Mouse (Mus musculus): ENCODE measurements around the gene Cdyl. TPM values are rescaled to one million over a fixed set of nuclear protein-coding genes. Genes with fewer than 3 reads are reported as not detected.

Gene Cdyl
- polyA plus RNA-seq, 1 experiment from 2014 or later, result 11.9 TPM

GRCm38 (mm10) chr13:35840102-35840501 is 180.5 kb downstream of the Cdyl start:
- no peak overlapping the region for H3K27ac ChIP-seq (replicated peaks)
- H3K4me3 ChIP-seq, result no peak overlapping the region
- DNase-seq (ENCODE audit: low spot score), result no peak
- H3K36me3 ChIP-seq, result peaks cover 10% of the 10 kb centered on the region
- WGBS, result 89% methylated on average over 10 of the region's 10 CpGs
- no peaks in the 10 kb centered on the region for H3K9me3 ChIP-seq (replicated peaks)
- H3K4me1 ChIP-seq, result peaks cover 11% of the 10 kb centered on the region
- no peaks in the 10 kb centered on the region for H3K27me3 ChIP-seq (ENCODE audit: low read depth, poor library complexity, severe bottlenecking)

GRCm38 (mm10) chr13:35843383-35843782 is 183.8 kb downstream of the Cdyl start:
- Histone ChIP-seq H3K4me3 (no peak overlapping the region), H3K9me3 (replicated peaks) (no peaks in the 10 kb centered on the region), H3K36me3 (peaks cover 7% of the 10 kb centered on the region; the same call in 1 of the 2 replicates), H3K27me3 (ENCODE audit: low read depth, poor library complexity, severe bottlenecking) (no peaks in the 10 kb centered on the region), H3K4me1 (peaks cover 11% of the 10 kb centered on the region), H3K27ac (replicated peaks) (no peak overlapping the region)
- no peak for DNase-seq (ENCODE audit: low spot score)
- WGBS, result 59% methylated on average over 7 of the region's 7 CpGs

- Histone ChIP-seq H3K27ac (replicated peaks) (no peak overlapping the region), H3K4me1 (peaks cover 11% of the 10 kb centered on the region), H3K36me3 (peaks cover 7% of the 10 kb centered on the region; the same call in 1 of the 2 replicates), H3K27me3 (ENCODE audit: low read depth, poor library complexity, severe bottlenecking) (no peaks in the 10 kb centered on the region), H3K4me3 (no peak overlapping the region), H3K9me3 (replicated peaks) (no peaks in the 10 kb centered on the region)
- DNase-seq (ENCODE audit: low spot score), result no peak
- 75% methylated on average over 3 of the region's 3 CpGs for WGBS
Measured at GRCm38 (mm10) chr13:35845306-35845705, 185.7 kb downstream of the Cdyl start.

GRCm38 (mm10) chr13:35848694-35849093 is 189.1 kb downstream of the Cdyl start:
- Histone ChIP-seq H3K4me1 (peaks cover 6% of the 10 kb centered on the region; the same call in 1 of the 2 replicates), H3K36me3 (no peaks in the 10 kb centered on the region)
- 88% methylated on average over 3 of the region's 3 CpGs for WGBS

GRCm38 (mm10) chr13:35851581-35851980 is 191.9 kb downstream of the Cdyl start:
- no peak overlapping the region for H3K4me3 ChIP-seq
- H3K36me3 ChIP-seq, result peaks cover 1% of the 10 kb centered on the region; the same call in 1 of the 2 replicates
- 94% methylated on average over 6 of the region's 6 CpGs for WGBS
- no peaks in the 10 kb centered on the region for H3K27me3 ChIP-seq (ENCODE audit: low read depth, poor library complexity, severe bottlenecking)
- H3K9me3 ChIP-seq (replicated peaks), result no peaks in the 10 kb centered on the region
- peaks cover 6% of the 10 kb centered on the region; the same call in 1 of the 2 replicates for H3K4me1 ChIP-seq
- DNase-seq (ENCODE audit: low spot score), result no peak
- H3K27ac ChIP-seq (replicated peaks), result no peak overlapping the region

More at GRCm38 (mm10) chr13:35848694-35849093, 189.1 kb downstream of the Cdyl start:
- Histone ChIP-seq H3K27ac (replicated peaks) (no peak overlapping the region), H3K27me3 (ENCODE audit: low read depth, poor library complexity, severe bottlenecking) (no peaks in the 10 kb centered on the region), H3K4me3 (no peak overlapping the region), H3K9me3 (replicated peaks) (no peaks in the 10 kb centered on the region)
- no peak for DNase-seq (ENCODE audit: low spot score)

GRCm38 (mm10) chr13:35852851-35853575 is 193.4 kb downstream of the Cdyl start:
- Histone ChIP-seq H3K27ac (replicated peaks) (no peak overlapping the region), H3K36me3 (peaks cover 14% of the 10 kb centered on the region), H3K9me3 (replicated peaks) (no peaks in the 10 kb centered on the region), H3K4me1 (peaks cover 6% of the 10 kb centered on the region), H3K4me3 (no peak overlapping the region), H3K27me3 (ENCODE audit: low read depth, poor library complexity, severe bottlenecking) (no peaks in the 10 kb centered on the region)
- 86% methylated on average over 2 of the region's 2 CpGs for WGBS
- no peak for DNase-seq (ENCODE audit: low spot score)

- H3K4me3 ChIP-seq, result no peak overlapping the region
- no peaks in the 10 kb centered on the region for H3K9me3 ChIP-seq (replicated peaks)
- peaks cover 5% of the 10 kb centered on the region for H3K4me1 ChIP-seq
- WGBS, result 75% methylated on average over 7 of the region's 7 CpGs
- peaks cover 22% of the 10 kb centered on the region for H3K36me3 ChIP-seq
- no peak for DNase-seq (ENCODE audit: low spot score)
- no peak overlapping the region for H3K27ac ChIP-seq (replicated peaks)
- no peaks in the 10 kb centered on the region for H3K27me3 ChIP-seq (ENCODE audit: low read depth, poor library complexity, severe bottlenecking)
Measured at GRCm38 (mm10) chr13:35857486-35857885, 197.9 kb downstream of the Cdyl start.

GRCm38 (mm10) chr13:35860916-35861315 is 201.3 kb downstream of the Cdyl start:
- no peak for DNase-seq (ENCODE audit: low spot score)
- Histone ChIP-seq H3K27me3 (ENCODE audit: low read depth, poor library complexity, severe bottlenecking) (no peaks in the 10 kb centered on the region), H3K4me1 (no peaks in the 10 kb centered on the region; the same call in 1 of the 2 replicates), H3K9me3 (replicated peaks) (no peaks in the 10 kb centered on the region), H3K27ac (replicated peaks) (no peak overlapping the region), H3K4me3 (no peak overlapping the region), H3K36me3 (peaks cover 52% of the 10 kb centered on the region)
- WGBS, result 83% methylated on average over 8 of the region's 8 CpGs

GRCm38 (mm10) chr13:35870659-35871058 is 211.0 kb downstream of the Cdyl start:
- H3K36me3 ChIP-seq, result peaks cover 18% of the 10 kb centered on the region
- 96% methylated on average over 8 of the region's 8 CpGs for WGBS

GRCm38 (mm10) chr13:35871107-35871506 is 211.5 kb downstream of the Cdyl start:
- H3K4me1 ChIP-seq, result no peaks in the 10 kb centered on the region
- H3K27ac ChIP-seq (replicated peaks), result no peak overlapping the region
- H3K4me3 ChIP-seq, result no peak overlapping the region
- 86% methylated on average over 3 of the region's 3 CpGs for WGBS
- peaks cover 13% of the 10 kb centered on the region for H3K36me3 ChIP-seq
- H3K27me3 ChIP-seq (ENCODE audit: low read depth, poor library complexity, severe bottlenecking), result no peaks in the 10 kb centered on the region
- H3K9me3 ChIP-seq (replicated peaks), result no peaks in the 10 kb centered on the region
- DNase-seq (ENCODE audit: low spot score), result no peak

More at GRCm38 (mm10) chr13:35870659-35871058, 211.0 kb downstream of the Cdyl start:
- Histone ChIP-seq H3K4me3 (no peak overlapping the region), H3K9me3 (replicated peaks) (no peaks in the 10 kb centered on the region), H3K4me1 (no peaks in the 10 kb centered on the region), H3K27ac (replicated peaks) (no peak overlapping the region), H3K27me3 (ENCODE audit: low read depth, poor library complexity, severe bottlenecking) (no peaks in the 10 kb centered on the region)
- DNase-seq (ENCODE audit: low spot score), result no peak

GRCm38 (mm10) chr13:35875396-35875795 is 215.8 kb downstream of the Cdyl start:
- DNase-seq (ENCODE audit: low spot score), result no peak
- H3K9me3 ChIP-seq (replicated peaks), result no peaks in the 10 kb centered on the region
- no peaks in the 10 kb centered on the region for H3K27me3 ChIP-seq (ENCODE audit: low read depth, poor library complexity, severe bottlenecking)
- H3K4me1 ChIP-seq, result no peaks in the 10 kb centered on the region
- no peak overlapping the region for H3K27ac ChIP-seq (replicated peaks)
- no peak overlapping the region for H3K4me3 ChIP-seq
- peaks cover 8% of the 10 kb centered on the region; the same call in 1 of the 2 replicates for H3K36me3 ChIP-seq
- 90% methylated on average over 5 of the region's 5 CpGs for WGBS

- DNase-seq (ENCODE audit: low spot score), result no peak
- H3K27me3 ChIP-seq (ENCODE audit: low read depth, poor library complexity, severe bottlenecking), result no peaks in the 10 kb centered on the region
- H3K9me3 ChIP-seq (replicated peaks), result no peaks in the 10 kb centered on the region
- H3K4me1 ChIP-seq, result no peaks in the 10 kb centered on the region
- H3K4me3 ChIP-seq, result no peak overlapping the region
- H3K27ac ChIP-seq (replicated peaks), result no peak overlapping the region
- peaks cover 6% of the 10 kb centered on the region; the same call in 1 of the 2 replicates for H3K36me3 ChIP-seq
- WGBS, result 72% methylated on average over 1 of the region's 1 CpGs
Measured at GRCm38 (mm10) chr13:35878282-35878681, 218.6 kb downstream of the Cdyl start.

GRCm38 (mm10) chr13:35879068-35879467 is 219.4 kb downstream of the Cdyl start:
- Histone ChIP-seq H3K9me3 (replicated peaks) (no peaks in the 10 kb centered on the region), H3K4me3 (no peak overlapping the region), H3K27me3 (ENCODE audit: low read depth, poor library complexity, severe bottlenecking) (no peaks in the 10 kb centered on the region), H3K36me3 (peaks cover 5% of the 10 kb centered on the region; the same call in 1 of the 2 replicates), H3K4me1 (no peaks in the 10 kb centered on the region), H3K27ac (replicated peaks) (no peak overlapping the region)
- 58% methylated on average over 5 of the region's 5 CpGs for WGBS
- DNase-seq (ENCODE audit: low spot score), result no peak

All from midbrain, embryonic 10.5 days (tissue).